Mouse (Mus musculus): Measurements from ENCODE around the gene Sigmar1.

Gene Sigmar1

GRCm38 (mm10) chr4:41757321-41757720 lies 1.4 kb upstream of the Sigmar1 start:
- ATAC-seq (ENCODE audit: low TSS enrichment), result no peak

- ATAC-seq (ENCODE audit: low TSS enrichment), result 0 out of 2 replicates have a peak, but pooled peaks have one; percentile 0
These were observed 483 bp upstream of the Sigmar1 start for GRCm38 (mm10) chr4:41756440-41756839.

GRCm38 (mm10) chr4:41754797-41755337 lies 1.1 kb downstream of the Sigmar1 start, which contains the start of gene Galt:
Gene Galt (plus strand): TSS chr4:41755228.
- ATAC-seq (ENCODE audit: low TSS enrichment), result peak; percentile 36

- no peak for ATAC-seq (ENCODE audit: low TSS enrichment)
These were observed 10.9 kb downstream of the Sigmar1 start for GRCm38 (mm10) chr4:41745021-41745420.

GRCm38 (mm10) chr4:41744131-41744530 lies 11.8 kb downstream of the Sigmar1 start:
- ATAC-seq (ENCODE audit: low TSS enrichment), result no peak

GRCm38 (mm10) chr4:41741158-41741560 lies 14.8 kb downstream of the Sigmar1 start:
- ATAC-seq (ENCODE audit: low TSS enrichment), result peak; percentile 85

GRCm38 (mm10) chr4:41740380-41741157 lies 15.4 kb downstream of the Sigmar1 start:
- ATAC-seq (ENCODE audit: low TSS enrichment), result peak; percentile 52

GRCm38 (mm10) chr4:41739260-41739659 lies 16.7 kb downstream of the Sigmar1 start:
- no peak for ATAC-seq (ENCODE audit: low TSS enrichment)

GRCm38 (mm10) chr4:41738256-41738603 lies 17.7 kb downstream of the Sigmar1 start:
- ATAC-seq (ENCODE audit: low TSS enrichment), result no peak

- peak; percentile 62 for ATAC-seq (ENCODE audit: low TSS enrichment)
These were observed 18.2 kb downstream of the Sigmar1 start for GRCm38 (mm10) chr4:41737602-41738255.

- no peak for ATAC-seq (ENCODE audit: low TSS enrichment)
These were observed 24.7 kb downstream of the Sigmar1 start, which contains the start of gene Arid3c for GRCm38 (mm10) chr4:41731052-41731765. Gene Arid3c (minus strand): TSS chr4:41731142.

GRCm38 (mm10) chr4:41726826-41727621 lies 28.9 kb downstream of the Sigmar1 start:
- peak; percentile 42; the same call in 1 of the 2 replicates for ATAC-seq (ENCODE audit: low TSS enrichment)

- ATAC-seq (ENCODE audit: low TSS enrichment), result peak; percentile 97
These were observed 33.0 kb downstream of the Sigmar1 start, which contains the start of gene Dctn3 for GRCm38 (mm10) chr4:41722918-41723351. Gene Dctn3 (minus strand): TSS chr4:41723170.

GRCm38 (mm10) chr4:41716834-41717233 lies 39.1 kb downstream of the Sigmar1 start:
- ATAC-seq (ENCODE audit: low TSS enrichment), result no peak

- no peak for ATAC-seq (ENCODE audit: low TSS enrichment)
These were observed 40.4 kb downstream of the Sigmar1 start for GRCm38 (mm10) chr4:41715596-41715995.

GRCm38 (mm10) chr4:41715082-41715481 lies 40.9 kb downstream of the Sigmar1 start:
- no peak for ATAC-seq (ENCODE audit: low TSS enrichment)

- ATAC-seq (ENCODE audit: low TSS enrichment), result peak; percentile 55
These were observed 41.7 kb downstream of the Sigmar1 start for GRCm38 (mm10) chr4:41714276-41714675.

- peak; percentile 35 for ATAC-seq (ENCODE audit: low TSS enrichment)
These were observed 42.5 kb downstream of the Sigmar1 start, which contains the start of gene Rpp25l for GRCm38 (mm10) chr4:41713197-41714067. Gene Rpp25l (minus strand): TSS chr4:41713534.

GRCm38 (mm10) chr4:41712421-41713196 lies 43.3 kb downstream of the Sigmar1 start:
- ATAC-seq (ENCODE audit: low TSS enrichment), result peak; percentile 0; the same call in 1 of the 2 replicates

All from frontal cortex, adult (tissue).